Mouse (Mus musculus): ENCODE results near the gene Engase.
A peak's percentile ranks its signal among the peaks of the same experiment; 100 is the strongest.

The Engase gene

DNA sequence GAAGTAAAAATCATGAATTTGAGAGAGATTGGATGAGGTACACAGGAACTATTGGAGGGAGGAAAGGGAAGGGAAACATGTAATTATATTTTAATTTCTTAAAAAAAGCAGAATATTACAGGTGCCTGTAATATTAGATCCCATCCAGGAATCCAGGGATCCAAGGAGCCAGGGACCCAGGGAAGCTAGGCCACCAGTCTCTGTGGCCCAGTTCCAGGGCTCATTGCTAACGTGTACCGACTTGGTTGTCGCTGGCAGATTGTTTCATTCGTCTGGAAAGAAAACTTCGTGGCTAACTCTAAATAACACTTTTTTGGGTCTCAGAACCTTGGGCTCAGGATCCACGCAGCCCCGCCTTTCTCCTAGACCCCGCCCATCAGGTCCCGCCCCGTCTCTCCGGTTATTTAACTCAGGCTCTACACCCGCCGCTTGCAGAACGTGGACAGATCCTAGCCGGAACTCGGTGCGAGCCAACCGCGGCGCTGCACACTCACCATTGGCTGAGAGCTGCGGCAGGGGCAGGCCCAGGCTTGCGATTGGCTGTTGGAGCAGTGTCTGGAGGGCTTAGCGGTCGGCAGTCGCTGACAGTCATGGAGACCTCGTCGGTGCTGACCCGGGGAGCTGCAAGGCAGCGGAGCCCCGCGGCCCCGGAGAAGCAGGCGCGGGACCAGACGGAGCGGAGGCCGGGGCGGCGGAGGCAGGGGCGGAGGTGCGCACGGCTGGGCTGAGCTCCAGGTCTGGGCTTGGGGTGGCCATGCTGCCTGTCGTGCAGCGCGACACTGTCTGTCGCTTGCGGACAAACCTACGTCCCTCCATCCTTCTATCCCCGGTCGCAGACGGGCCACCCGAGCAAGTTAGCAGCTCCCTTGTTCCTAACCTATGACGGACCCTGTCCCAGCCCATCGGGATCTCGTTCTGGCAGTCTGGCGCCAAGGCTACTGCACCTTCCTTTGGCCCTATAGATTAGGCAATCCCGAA lies at the start of gene Engase:
TSS of gene Engase (plus strand) at position 434 of the 978 bp plus-strand sequence.
- TF ChIP-seq GATA4 (IDR thresholded peaks at IDR 0.05; ENCODE audit: insufficient replicate concordance, low read length), result no peak

DNA sequence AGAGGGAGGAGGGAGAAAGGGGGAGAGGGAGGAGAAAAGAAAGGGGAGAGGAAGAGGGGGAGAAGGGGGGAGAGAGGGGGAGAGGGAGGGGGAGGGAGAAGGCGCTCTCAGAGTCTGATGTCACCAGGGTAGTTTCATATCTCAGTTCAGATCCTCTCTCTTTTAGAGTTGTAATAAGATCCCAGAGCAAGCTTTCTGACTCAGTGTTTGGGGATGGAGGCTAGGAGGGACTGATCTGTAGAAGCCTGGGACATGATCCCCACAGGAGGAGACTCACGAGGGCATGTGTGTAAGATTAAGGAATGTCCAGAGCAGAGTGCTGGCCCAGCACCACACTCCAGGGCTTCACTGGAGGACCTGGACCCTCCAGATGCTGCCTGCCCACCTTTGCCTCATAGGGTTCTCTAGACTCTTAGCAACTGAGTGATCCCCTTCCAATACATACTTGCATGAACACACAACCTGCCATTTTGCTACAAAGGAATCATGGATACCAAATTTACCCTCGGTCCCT lies 49.3 kb upstream of the Engase start:
- TF ChIP-seq GATA4 (IDR thresholded peaks at IDR 0.05; ENCODE audit: insufficient replicate concordance, low read length), result no peak

- no peak for TF ChIP-seq GATA4 (IDR thresholded peaks at IDR 0.05; ENCODE audit: insufficient replicate concordance, low read length)
These were observed 48.6 kb upstream of the Engase start, which contains the start of gene C1qtnf1 for GRCm38 (mm10) chr11:118427986-118428385. TSS of gene C1qtnf1 (plus strand) at chr11:118428203.

- TF ChIP-seq GATA4 (IDR thresholded peaks at IDR 0.05; ENCODE audit: insufficient replicate concordance, low read length), result no peak
These were observed 48.2 kb upstream of the Engase start for GRCm38 (mm10) chr11:118428460-118428868.

DNA sequence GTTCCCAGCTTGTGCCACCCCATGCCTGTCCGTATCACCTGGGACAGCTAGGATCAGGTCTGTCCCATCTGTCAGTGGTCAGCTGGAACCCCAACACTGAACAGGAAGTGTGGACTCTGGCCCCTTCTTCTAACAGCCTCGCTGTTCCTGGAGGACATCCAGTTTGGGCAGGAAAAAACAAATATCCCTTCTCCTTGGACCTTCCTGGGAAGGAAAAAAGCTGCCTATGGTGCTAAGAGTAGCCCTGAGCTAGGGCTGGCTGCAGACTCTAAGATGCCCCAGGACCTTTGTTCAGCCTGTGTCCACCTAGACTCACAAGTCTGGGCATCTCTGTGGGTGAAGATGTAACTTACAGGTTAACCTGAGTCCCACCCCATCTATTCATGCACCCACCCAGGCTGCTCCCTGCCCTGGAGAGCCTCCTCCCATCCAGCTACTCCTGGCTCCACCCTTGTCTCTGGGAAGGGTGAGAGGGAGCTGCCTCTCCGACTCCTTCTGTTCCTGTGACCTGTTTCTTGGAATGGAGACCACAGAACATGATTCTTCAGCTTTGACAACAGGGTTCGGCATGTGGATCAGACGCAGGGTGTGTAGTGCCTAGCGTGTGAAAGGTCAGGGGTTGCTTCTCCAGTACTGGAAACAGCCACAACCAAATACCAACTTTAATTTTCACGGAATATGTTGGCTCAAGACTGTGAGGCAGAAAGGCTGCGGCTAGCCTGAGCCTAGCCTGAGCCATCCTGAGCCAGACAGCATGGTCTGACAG lies 47.5 kb upstream of the Engase start:
- TF ChIP-seq GATA4 (IDR thresholded peaks at IDR 0.05; ENCODE audit: insufficient replicate concordance, low read length), result no peak

GRCm38 (mm10) chr11:118430291-118430885 lies 46.2 kb upstream of the Engase start:
- TF ChIP-seq GATA4 (IDR thresholded peaks at IDR 0.05; ENCODE audit: insufficient replicate concordance, low read length), result no peak

DNA sequence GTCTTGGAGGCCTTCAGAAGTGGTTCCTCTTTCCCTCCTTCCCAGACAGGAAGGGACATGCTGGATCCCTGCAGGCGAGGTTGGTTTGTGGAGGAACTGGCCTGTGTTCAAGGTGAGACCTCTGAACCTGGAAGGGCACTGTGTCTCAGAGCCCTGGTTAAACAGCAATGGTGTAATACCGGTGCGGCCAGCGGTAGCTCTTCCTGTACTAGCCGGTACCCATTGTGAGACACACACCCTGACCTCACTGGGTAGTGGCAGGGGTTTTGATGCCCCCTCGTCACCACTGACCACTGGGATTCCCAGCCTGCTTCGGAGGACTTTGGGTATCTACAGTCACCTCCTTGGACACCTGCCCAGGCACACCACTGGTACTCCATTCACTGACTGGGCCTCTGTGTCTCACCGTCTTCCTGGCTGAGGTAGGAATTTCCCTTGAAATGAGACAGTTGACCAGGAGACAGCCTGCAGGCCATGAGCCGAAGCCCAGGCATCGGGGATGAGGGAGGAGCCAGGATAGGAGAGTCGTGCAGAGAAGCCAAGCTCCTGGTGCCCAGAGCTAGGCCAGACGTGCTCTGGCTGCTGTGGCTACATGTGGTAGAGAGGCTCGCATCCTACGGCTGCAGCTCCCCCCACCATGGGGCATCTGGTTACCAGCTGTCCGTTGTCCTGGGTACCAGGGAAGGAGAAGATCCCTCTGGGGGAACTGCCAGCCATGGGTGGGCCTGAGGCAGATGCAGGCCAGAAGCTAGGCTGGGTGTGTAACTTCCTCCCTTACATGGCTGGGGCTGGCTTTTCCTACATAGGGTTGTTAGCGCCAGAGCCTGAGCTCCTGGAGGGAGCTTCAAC lies 45.3 kb upstream of the Engase start:
- TF ChIP-seq GATA4 (IDR thresholded peaks at IDR 0.05; ENCODE audit: insufficient replicate concordance, low read length), result no peak

DNA sequence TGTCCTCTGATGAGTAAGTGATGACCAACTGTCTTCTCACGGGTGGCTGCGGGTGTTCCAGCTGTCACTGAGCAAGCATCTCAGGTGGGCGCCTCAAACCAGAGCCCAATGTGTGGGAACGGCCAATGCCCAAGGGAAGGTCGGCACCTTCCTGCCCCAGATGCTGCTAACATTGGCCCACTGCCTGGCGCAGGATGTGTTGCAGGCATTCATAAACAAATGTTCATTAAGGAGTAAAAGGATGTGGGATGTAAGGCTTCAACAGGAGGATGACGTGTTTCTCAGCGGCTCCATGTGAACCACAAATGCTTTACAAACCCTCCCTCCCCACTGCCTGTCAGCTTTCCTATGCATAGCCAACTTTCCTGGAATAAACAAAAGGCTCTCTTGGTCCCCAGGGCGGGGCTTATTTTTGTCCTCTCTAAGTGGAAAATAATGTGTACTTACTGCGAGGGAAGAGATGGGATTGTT lies 43.2 kb upstream of the Engase start:
- no peak for TF ChIP-seq GATA4 (IDR thresholded peaks at IDR 0.05; ENCODE audit: insufficient replicate concordance, low read length)

GRCm38 (mm10) chr11:118434093-118434492 lies 42.5 kb upstream of the Engase start:
- no peak for TF ChIP-seq GATA4 (IDR thresholded peaks at IDR 0.05; ENCODE audit: insufficient replicate concordance, low read length)

GRCm38 (mm10) chr11:118436471-118436935 lies 40.1 kb upstream of the Engase start:
- no peak for TF ChIP-seq GATA4 (IDR thresholded peaks at IDR 0.05; ENCODE audit: insufficient replicate concordance, low read length)

DNA sequence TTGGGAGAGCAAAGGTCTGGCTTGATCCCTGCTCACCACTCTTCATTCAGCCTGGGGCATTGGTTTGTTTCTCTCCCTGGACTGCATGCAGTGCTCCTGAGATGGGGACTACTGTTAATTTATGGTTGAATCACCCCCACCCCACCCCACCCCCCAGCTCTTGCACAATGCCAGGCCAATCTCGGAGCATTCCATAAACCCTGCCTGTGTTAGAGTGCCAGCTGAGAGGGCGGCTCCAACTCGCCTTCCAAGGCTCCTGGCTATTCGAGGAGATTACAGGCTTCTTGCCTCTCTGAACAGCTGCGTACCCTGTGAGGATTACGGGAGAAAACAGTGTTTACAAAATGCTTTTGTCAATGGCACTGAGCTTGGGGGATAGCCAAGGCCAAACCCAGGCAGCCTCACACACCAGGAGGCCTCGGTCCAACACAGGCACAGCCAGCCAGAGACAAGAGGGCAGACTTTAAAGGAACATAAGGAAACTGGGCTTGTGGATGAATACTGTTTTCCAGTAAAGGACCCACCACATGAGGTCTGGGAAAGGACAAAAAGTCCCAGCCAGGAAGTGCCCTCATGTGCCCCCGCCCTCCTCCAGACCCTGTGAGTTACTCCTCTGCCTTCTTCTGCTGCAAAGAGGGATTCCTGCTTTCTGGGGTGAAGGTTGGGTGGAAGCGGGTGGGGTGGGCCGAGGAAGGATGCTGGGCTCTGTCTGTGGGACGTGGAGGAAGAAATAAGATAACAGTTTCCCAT lies 37.8 kb upstream of the Engase start:
- peak; percentile 75; the same call in 1 of the 2 replicates for TF ChIP-seq GATA4 (IDR thresholded peaks at IDR 0.05; ENCODE audit: insufficient replicate concordance, low read length)

DNA sequence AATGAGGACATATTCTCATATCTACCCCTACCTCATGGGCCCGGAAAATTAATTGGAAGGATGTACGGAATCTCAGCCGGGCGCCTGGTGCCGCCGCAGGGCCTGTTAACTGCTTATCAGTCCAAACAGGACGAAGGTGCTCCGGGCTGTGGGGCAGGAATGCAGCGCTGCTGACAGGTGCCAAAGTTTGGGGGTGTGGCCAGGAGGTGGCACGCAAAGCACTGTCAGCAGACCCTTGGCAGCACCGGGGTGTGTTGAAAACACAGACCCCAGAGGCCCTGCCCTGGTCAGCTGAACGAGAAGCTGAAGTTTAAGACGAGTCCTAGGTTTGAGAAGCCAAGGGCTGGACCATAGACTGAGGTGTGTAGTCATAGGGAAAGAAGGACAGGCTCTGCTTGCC lies 33.9 kb upstream of the Engase start:
- TF ChIP-seq GATA4 (IDR thresholded peaks at IDR 0.05; ENCODE audit: insufficient replicate concordance, low read length), result peak; percentile 65; the same call in 1 of the 2 replicates

Data from liver, adult (tissue).